Mouse (Mus musculus) ES-Bruce4 (cell line): ENCODE measurements around the gene Ankrd52.

Experiments used
- CTCF ChIP-seq: IDR thresholded peaks from one replicate; pipeline ENCODE4 v1.8.1; 2011; ENCODE audit warnings: low read depth, low read length
- POLR2A ChIP-seq: IDR thresholded peaks from one replicate; pipeline ENCODE4 v1.8.1; 2011; ENCODE audit warnings: low read length; ENCODE audit not compliant: insufficient read depth

DNA sequence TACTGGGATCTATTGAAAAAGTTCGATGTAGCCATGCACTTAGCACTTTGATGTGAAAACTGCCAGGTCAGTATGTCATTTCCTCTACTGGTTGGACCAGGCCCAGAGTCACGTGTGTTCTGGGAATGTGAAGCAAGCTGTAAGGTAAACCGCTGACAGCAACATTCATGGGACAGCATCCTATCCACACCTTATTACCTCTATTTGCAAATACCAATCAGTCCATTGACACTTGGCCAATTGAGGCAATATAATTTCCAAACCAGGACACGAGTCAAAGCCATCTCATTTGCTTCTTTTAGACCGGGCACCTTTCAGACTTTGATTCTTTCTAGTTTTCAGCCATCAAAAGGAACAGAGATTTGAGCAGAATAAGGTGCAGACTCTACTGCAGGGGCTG lies 52.1 kb downstream of the Ankrd52 start:
- no peak for TF ChIP-seq CTCF
- no peak for TF ChIP-seq POLR2A
